Mouse (Mus musculus) MEL-GATA-1-ER (cell line): ENCODE measurements around the gene Oxtr.

ENCODE experiments used
- DNase-seq: peaks from one replicate; pipeline ENCODE4 v3.0.0-alpha.2; 2012; ENCODE audit warnings: low read depth; ENCODE audit errors: extremely low read depth

Gene Oxtr

DNA sequence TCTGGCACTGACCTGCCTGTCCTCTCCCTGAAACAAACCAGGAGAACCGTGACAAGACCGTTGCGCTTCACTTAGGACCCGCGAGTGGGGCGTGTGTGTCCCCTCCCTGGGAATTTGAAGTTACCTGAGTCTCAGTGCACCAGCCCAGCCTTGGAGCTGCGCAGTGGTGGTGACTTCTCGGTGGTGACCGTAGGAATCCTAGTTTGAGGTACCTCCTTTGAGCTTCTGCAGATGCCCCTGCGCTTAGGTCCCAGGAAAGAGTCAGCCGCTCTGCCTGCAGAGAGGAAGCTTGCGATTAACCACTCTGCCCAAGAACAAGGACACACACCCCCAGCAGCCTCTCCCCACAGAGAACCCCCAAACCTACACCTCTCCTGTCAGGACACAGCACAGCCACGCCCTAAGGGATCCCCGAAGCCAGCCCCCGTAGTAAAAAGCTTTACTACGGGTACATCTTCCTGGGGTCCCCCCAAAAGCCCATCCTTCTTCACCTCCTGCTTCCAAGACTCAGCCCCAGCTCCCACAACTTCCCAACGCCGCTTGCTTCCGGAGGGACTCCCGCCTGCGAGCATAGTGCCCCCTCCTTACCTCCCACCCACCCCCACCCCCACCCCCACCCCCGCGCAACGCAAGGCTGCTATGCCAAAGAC lies at the start of gene Oxtr:
TSS of gene Oxtr (minus strand) at position 34 of the 650 bp plus-strand sequence.
- no peak for DNase-seq

GRCm38 (mm10) chr6:112525434-112525833 lies 35.7 kb upstream of the Oxtr start:
- no peak for DNase-seq

- DNase-seq, result no peak
Observed at GRCm38 (mm10) chr6:112524459-112524858, 34.7 kb upstream of the Oxtr start.

DNA sequence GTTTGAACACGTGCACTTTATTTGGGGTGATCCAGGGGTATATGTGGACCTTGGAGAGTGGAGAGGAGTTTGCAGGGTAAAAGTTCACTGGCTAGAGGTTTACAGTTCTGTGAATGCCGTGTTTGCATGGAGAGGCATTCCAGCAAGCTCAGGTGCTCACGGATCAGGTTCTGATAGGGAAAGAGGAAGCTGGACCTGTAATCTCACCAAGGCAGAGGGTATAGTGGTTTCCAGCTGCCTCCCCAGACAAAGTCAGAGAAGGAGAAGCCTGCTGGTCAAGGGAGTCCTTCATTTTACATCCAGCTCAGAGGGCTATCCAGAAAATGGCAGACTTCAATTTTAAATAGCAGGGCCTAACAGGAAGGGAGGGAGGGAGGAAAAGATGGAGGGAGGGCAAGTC lies 28.2 kb upstream of the Oxtr start:
- DNase-seq, result no peak

- DNase-seq, result no peak
Observed at GRCm38 (mm10) chr6:112517572-112517971, 27.8 kb upstream of the Oxtr start.

GRCm38 (mm10) chr6:112516496-112516895 lies 26.8 kb upstream of the Oxtr start:
- DNase-seq, result no peak

- no peak for DNase-seq
Observed at GRCm38 (mm10) chr6:112514591-112514990, 24.8 kb upstream of the Oxtr start.

GRCm38 (mm10) chr6:112510346-112510745 lies 20.6 kb upstream of the Oxtr start:
- no peak for DNase-seq

- DNase-seq, result no peak
Observed at GRCm38 (mm10) chr6:112509590-112510131, 19.9 kb upstream of the Oxtr start.

- DNase-seq, result no peak
Observed at GRCm38 (mm10) chr6:112507617-112508016, 17.9 kb upstream of the Oxtr start.

GRCm38 (mm10) chr6:112501156-112501555 lies 11.4 kb upstream of the Oxtr start:
- DNase-seq, result no peak

DNA sequence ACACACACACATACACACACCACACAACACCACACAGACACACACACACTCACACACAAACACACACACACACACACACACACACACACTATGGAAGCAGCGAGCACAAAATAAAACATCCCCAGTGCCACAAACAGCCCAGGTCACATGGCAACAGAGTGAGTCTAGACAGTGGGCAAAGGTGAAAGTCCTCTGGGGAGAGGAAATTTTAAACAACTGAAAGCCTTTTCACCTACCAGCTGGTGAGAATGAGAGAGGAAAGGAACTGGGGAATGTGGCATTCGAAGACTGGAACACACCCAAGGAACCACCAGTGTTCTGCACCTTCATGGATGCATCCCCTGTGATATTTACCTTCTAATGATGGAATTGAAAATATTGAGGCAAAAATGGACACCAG lies 9.7 kb upstream of the Oxtr start:
- no peak for DNase-seq

DNA sequence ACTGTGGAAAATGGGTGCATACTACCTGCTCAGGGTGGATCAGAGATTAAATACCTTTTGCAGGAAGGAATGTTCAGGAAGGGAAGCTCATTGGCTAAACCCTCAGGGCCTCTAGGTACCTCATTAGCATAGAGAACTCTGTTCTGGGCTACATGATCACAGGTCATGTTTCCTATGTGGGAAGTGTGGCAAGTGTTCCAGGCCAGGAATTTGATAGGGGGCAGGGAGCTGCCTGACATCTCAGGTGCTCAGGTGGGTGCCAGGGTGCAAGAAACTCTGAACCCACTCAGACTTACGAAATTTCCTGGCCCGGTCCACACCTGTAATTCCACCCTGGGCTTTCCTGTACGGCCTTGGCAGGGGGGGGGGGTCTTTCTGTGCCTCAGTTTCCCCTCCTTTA lies 9.0 kb upstream of the Oxtr start:
- no peak for DNase-seq

GRCm38 (mm10) chr6:112497456-112497855 lies 7.7 kb upstream of the Oxtr start:
- no peak for DNase-seq

GRCm38 (mm10) chr6:112496291-112497060 lies 6.7 kb upstream of the Oxtr start:
- DNase-seq, result no peak

DNA sequence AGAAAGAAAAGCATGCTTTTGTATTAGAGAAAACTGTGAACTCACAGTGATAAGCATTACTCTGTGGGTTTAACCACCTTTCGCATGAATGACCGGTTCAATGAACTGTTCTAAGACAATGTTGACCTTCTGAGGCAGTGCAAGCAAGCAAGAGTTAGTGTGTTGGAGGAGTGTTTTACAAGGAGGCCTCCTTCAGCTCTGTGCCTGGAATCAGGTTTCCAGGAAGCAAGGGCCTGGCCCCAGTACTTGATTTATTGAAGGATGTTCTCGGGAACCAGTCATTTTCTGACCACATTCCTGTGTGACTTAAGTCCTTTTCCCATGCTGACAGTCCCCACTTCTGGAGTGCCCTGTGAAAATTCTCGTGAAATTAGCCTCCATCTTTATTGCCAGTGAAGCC lies 5.5 kb upstream of the Oxtr start:
- DNase-seq, result no peak

DNA sequence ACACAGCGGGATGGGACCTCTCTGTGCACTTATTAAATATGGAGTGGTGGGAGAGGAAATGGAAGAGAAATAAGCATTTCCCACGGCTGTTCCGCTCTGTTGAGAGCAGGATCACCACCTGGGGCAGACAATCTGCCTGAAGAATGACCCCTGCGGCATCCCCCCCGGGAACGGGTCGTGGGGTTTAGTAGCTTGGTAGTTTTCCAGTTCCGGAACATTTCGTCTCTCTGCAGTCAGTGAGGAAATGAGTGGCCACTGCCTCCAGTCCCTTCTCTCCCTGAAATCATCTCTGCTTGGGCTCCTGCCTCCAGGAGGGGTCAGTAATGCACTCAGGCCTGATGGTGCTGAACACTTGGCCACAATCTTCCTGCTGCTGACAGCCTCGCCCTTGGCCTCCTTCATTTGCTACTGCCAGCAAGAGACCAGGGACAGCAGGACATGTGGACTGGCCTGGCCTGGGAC lies 4.9 kb upstream of the Oxtr start:
- DNase-seq, result no peak

- no peak for DNase-seq
Observed at GRCm38 (mm10) chr6:112493371-112493770, 3.6 kb upstream of the Oxtr start.

GRCm38 (mm10) chr6:112492656-112493055 lies 2.9 kb upstream of the Oxtr start:
- DNase-seq, result no peak

- no peak for DNase-seq
Observed at GRCm38 (mm10) chr6:112491521-112491920, 1.8 kb upstream of the Oxtr start.

DNA sequence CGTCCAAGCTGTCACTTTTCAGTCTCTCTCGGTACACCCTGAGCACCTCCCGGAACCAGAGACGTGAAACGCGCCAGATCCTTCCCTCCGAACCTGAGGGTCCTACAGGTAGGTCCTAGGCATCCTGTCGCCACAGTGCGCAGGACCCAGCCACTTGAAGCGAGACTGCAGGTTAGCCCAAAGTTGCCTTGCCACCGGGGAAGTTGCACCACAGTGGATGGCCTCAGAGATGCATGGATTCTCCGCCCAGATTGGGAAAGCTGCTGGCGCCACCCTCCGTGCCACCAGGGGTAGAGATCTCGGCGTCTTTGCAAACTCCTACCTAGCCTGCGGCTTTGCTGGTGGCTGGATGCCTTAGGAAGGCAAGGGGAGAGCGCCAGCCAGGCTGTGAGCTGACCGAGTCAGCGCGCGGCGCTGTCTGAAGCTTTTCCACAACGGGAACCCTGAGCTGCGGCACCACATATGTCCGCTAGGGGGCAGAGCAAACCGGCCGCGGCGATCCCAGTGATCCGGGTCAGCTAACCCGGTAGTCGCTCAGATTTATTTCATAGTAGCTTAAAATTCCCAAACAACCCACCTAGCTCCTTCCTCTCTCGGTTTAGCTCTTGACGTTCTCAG lies 991 bp upstream of the Oxtr start:
- DNase-seq, result no peak
